Mouse (Mus musculus): ENCODE results near the gene Rinl.

GRCm38 (mm10) chr7:28831411-28832125 lies 42.8 kb downstream of the Rinl start:
- TF ChIP-seq POLR2A (IDR thresholded peaks at IDR 0.05; ENCODE audit: borderline replicate concordance, control insufficient read depth, low read depth, low read length) (no peak), CTCF (IDR thresholded peaks at IDR 0.05; ENCODE audit: control insufficient read depth, insufficient read depth, low read length) (no peak)

Measured in bone marrow, adult 2 months (tissue).